Mouse (Mus musculus) megakaryocyte, embryonic 14.5 days (primary cell): Measurements from ENCODE around the gene Klf13. TPM values are rescaled to one million over a fixed set of nuclear protein-coding genes. Genes with fewer than 3 reads are reported as not detected.

Experiments used
- H3K27me3 ChIP-seq: replicated peaks from 2 replicates; pipeline ENCODE3; 2012; ENCODE audit warnings: inconsistent platforms
- H3K36me3 ChIP-seq: replicated peaks from 2 replicates; pipeline ENCODE3; 2012; ENCODE audit warnings: low read length, inconsistent platforms, mixed read lengths
- H3K4me1 ChIP-seq: 2 replicates; pipeline ENCODE4 v1.6.1; 2012; ENCODE audit warnings: inconsistent platforms
- H3K4me3 ChIP-seq: replicated peaks from 2 replicates; pipeline ENCODE3; 2012; ENCODE audit warnings: moderate library complexity, mild to moderate bottlenecking, inconsistent platforms
- H3K9me3 ChIP-seq: 2 replicates; pipeline ENCODE4 v1.6.1; 2012; ENCODE audit warnings: inconsistent platforms
- FLI1 ChIP-seq: IDR thresholded peaks from 2 replicates; pipeline ENCODE4 v1.6.1; 2012; ENCODE audit warnings: low read length, inconsistent platforms, mixed read lengths
- GATA1 ChIP-seq: IDR thresholded peaks from 3 replicates; pipeline ENCODE4 v1.6.1; 2012; ENCODE audit warnings: mixed read lengths, low read length, inconsistent platforms, borderline replicate concordance
- polyA plus RNA-seq: library from polyadenylated mRNA; stranded (reverse); fragments of >175 nt; gene quantifications from 2 replicates; pipeline ENCODE4 v1.2.3, GENCODE M21; 2012; ENCODE audit warnings: low replicate concordance; ENCODE audit not compliant: insufficient read depth

Klf13 gene
- polyA plus RNA-seq, 1 experiment = 117 TPM

- no peak for TF ChIP-seq FLI1
- TF ChIP-seq GATA1 = no peak
- Histone ChIP-seq H3K4me1 (peaks cover 14% of the 10 kb centered on the region), H3K36me3 (no peaks in the 10 kb centered on the region), H3K27me3 (peaks cover 47% of the 10 kb centered on the region), H3K9me3 (no peaks in the 10 kb centered on the region), H3K4me3 (no peak overlapping the region)
These were observed 61.1 kb downstream of the Klf13 start for GRCm38 (mm10) chr7:63877610-63878009.

GRCm38 (mm10) chr7:63876640-63877039 lies 62.1 kb downstream of the Klf13 start:
- H3K27me3 ChIP-seq = peaks cover 43% of the 10 kb centered on the region
- H3K4me3 ChIP-seq = no peak overlapping the region
- no peaks in the 10 kb centered on the region for H3K36me3 ChIP-seq
- no peak for TF ChIP-seq FLI1
- peaks cover 14% of the 10 kb centered on the region for H3K4me1 ChIP-seq
- H3K9me3 ChIP-seq = no peaks in the 10 kb centered on the region

GRCm38 (mm10) chr7:63875686-63876085 lies 63.0 kb downstream of the Klf13 start:
- H3K36me3 ChIP-seq = no peaks in the 10 kb centered on the region
- no peaks in the 10 kb centered on the region for H3K9me3 ChIP-seq
- H3K4me1 ChIP-seq = peaks cover 14% of the 10 kb centered on the region
- TF ChIP-seq FLI1 (no peak), GATA1 (no peak)
- peaks cover 45% of the 10 kb centered on the region for H3K27me3 ChIP-seq
- H3K4me3 ChIP-seq = no peak overlapping the region

GRCm38 (mm10) chr7:63873880-63874279 lies 64.8 kb downstream of the Klf13 start:
- H3K9me3 ChIP-seq = no peaks in the 10 kb centered on the region
- H3K27me3 ChIP-seq = peaks cover 44% of the 10 kb centered on the region
- TF ChIP-seq FLI1 = no peak
- TF ChIP-seq GATA1 = no peak
- no peaks in the 10 kb centered on the region for H3K36me3 ChIP-seq
- peaks cover 14% of the 10 kb centered on the region for H3K4me1 ChIP-seq
- no peak overlapping the region for H3K4me3 ChIP-seq

GRCm38 (mm10) chr7:63871698-63872097 lies 67.0 kb downstream of the Klf13 start:
- peaks cover 47% of the 10 kb centered on the region for H3K27me3 ChIP-seq
- H3K4me3 ChIP-seq = no peak overlapping the region
- TF ChIP-seq GATA1 (no peak), FLI1 (no peak)
- peaks cover 20% of the 10 kb centered on the region for H3K4me1 ChIP-seq
- no peaks in the 10 kb centered on the region for H3K9me3 ChIP-seq
- H3K36me3 ChIP-seq = no peaks in the 10 kb centered on the region

GRCm38 (mm10) chr7:63868356-63868918 lies 70.3 kb downstream of the Klf13 start:
- peaks cover 10% of the 10 kb centered on the region for H3K4me1 ChIP-seq
- H3K4me3 ChIP-seq = no peak overlapping the region
- no peaks in the 10 kb centered on the region for H3K9me3 ChIP-seq
- TF ChIP-seq FLI1 = no peak
- TF ChIP-seq GATA1 = no peak
- no peaks in the 10 kb centered on the region for H3K36me3 ChIP-seq
- peaks cover 47% of the 10 kb centered on the region for H3K27me3 ChIP-seq

- peaks cover 52% of the 10 kb centered on the region for H3K27me3 ChIP-seq
- H3K4me3 ChIP-seq = no peak overlapping the region
- H3K4me1 ChIP-seq = peaks cover 6% of the 10 kb centered on the region
- TF ChIP-seq FLI1 = no peak
- TF ChIP-seq GATA1 = no peak
- no peaks in the 10 kb centered on the region for H3K36me3 ChIP-seq
- no peaks in the 10 kb centered on the region for H3K9me3 ChIP-seq
These were observed 72.8 kb downstream of the Klf13 start for GRCm38 (mm10) chr7:63865911-63866310.

GRCm38 (mm10) chr7:63863046-63863445 lies 75.7 kb downstream of the Klf13 start:
- Histone ChIP-seq H3K36me3 (no peaks in the 10 kb centered on the region), H3K27me3 (peaks cover 48% of the 10 kb centered on the region), H3K4me1 (peaks cover 6% of the 10 kb centered on the region), H3K4me3 (no peak overlapping the region), H3K9me3 (no peaks in the 10 kb centered on the region)
- TF ChIP-seq FLI1 = no peak
- no peak for TF ChIP-seq GATA1

- Histone ChIP-seq H3K4me1 (peaks cover 6% of the 10 kb centered on the region), H3K4me3 (no peak overlapping the region), H3K9me3 (no peaks in the 10 kb centered on the region), H3K27me3 (peaks cover 54% of the 10 kb centered on the region), H3K36me3 (no peaks in the 10 kb centered on the region)
- TF ChIP-seq FLI1 = no peak
- TF ChIP-seq GATA1 = no peak
These were observed 77.6 kb downstream of the Klf13 start for GRCm38 (mm10) chr7:63861123-63861522.

- Histone ChIP-seq H3K27me3 (peaks cover 37% of the 10 kb centered on the region), H3K4me3 (peak overlapping the region; percentile 88), H3K9me3 (no peaks in the 10 kb centered on the region), H3K4me1 (peaks cover 14% of the 10 kb centered on the region), H3K36me3 (no peaks in the 10 kb centered on the region)
- no peak for TF ChIP-seq FLI1
- no peak for TF ChIP-seq GATA1
These were observed 80.1 kb downstream of the Klf13 start for GRCm38 (mm10) chr7:63858571-63859152.
